Mouse (Mus musculus) myocyte (in vitro differentiated cells): ENCODE measurements around the gene Nr4a1. TPM values are rescaled to one million over a fixed set of nuclear protein-coding genes. Genes with fewer than 3 reads are reported as not detected.

ENCODE experiments used
- H3K27me3 ChIP-seq: one replicate; pipeline ENCODE4 v1.6.1; 2011; ENCODE audit not compliant: control insufficient read depth, insufficient read depth, insufficient read length
- H3K36me3 ChIP-seq: one replicate; pipeline ENCODE4 v1.6.1; 2011; ENCODE audit not compliant: control insufficient read depth, insufficient read depth
- H3K4me2 ChIP-seq: one replicate; pipeline ENCODE4 v1.6.1; 2011; ENCODE audit warnings: low read depth, control low read depth
- H3K4me3 ChIP-seq: one replicate; pipeline ENCODE4 v1.5.1; 2011; ENCODE audit warnings: mild to moderate bottlenecking, control low read depth, moderate library complexity
- H3K79me2 ChIP-seq: one replicate; pipeline ENCODE4 v1.6.1; 2011; ENCODE audit not compliant: control insufficient read depth, insufficient read depth
- H3ac ChIP-seq: one replicate; pipeline ENCODE4 v1.6.1; 2011; ENCODE audit not compliant: control insufficient read depth, insufficient read length
- CEBPB ChIP-seq: IDR thresholded peaks from 2 replicates; pipeline ENCODE4 v1.6.1; 2011; ENCODE audit warnings: mild to moderate bottlenecking, moderate library complexity; ENCODE audit not compliant: poor library complexity, insufficient read depth, severe bottlenecking
- MAX ChIP-seq: IDR thresholded peaks from one replicate; pipeline ENCODE4 v1.6.1; 2011; ENCODE audit warnings: low read depth, mild to moderate bottlenecking, control low read depth
- MYOD1 ChIP-seq, 3 experiments: IDR thresholded peaks; one replicate each; pipeline ENCODE4 v1.6.1; 2011; ENCODE audit warnings: control low read depth in 2 of 3, low read depth in 2 of 3, mild to moderate bottlenecking in 2 of 3, moderate library complexity in 1 of 3; ENCODE audit not compliant: insufficient read length in 2 of 3, control insufficient read depth in 1 of 3
- MYOG ChIP-seq, 3 experiments: IDR thresholded peaks; one replicate each; pipeline ENCODE4 v1.6.1; 2011; ENCODE audit warnings: control low read depth in 2 of 3, low read depth in 2 of 3, mild to moderate bottlenecking in 2 of 3; ENCODE audit not compliant: insufficient read length in 2 of 3, control insufficient read depth in 1 of 3, insufficient read depth in 1 of 3
- POLR2A ChIP-seq: IDR thresholded peaks from one replicate; pipeline ENCODE4 v1.6.1; 2011; ENCODE audit warnings: low read depth, mild to moderate bottlenecking, control low read depth, moderate library complexity; ENCODE audit not compliant: insufficient read length
- POLR2AphosphoS2 ChIP-seq: IDR thresholded peaks from one replicate; pipeline ENCODE4 v1.6.1; 2011; ENCODE audit warnings: low read depth, control low read depth; ENCODE audit not compliant: insufficient read length
- REST ChIP-seq: IDR thresholded peaks from one replicate; pipeline ENCODE4 v1.6.1; 2011; ENCODE audit warnings: mild to moderate bottlenecking, control low read depth, moderate library complexity; ENCODE audit not compliant: insufficient read depth, insufficient read length
- SRF ChIP-seq: IDR thresholded peaks from one replicate; pipeline ENCODE4 v1.6.1; 2011; ENCODE audit warnings: low read depth; ENCODE audit not compliant: control insufficient read depth, insufficient read length
- TCF12 ChIP-seq: IDR thresholded peaks from one replicate; pipeline ENCODE4 v1.6.1; 2011; ENCODE audit warnings: mild to moderate bottlenecking, control low read depth; ENCODE audit not compliant: poor library complexity, insufficient read depth, severe bottlenecking
- TCF3 ChIP-seq: IDR thresholded peaks from one replicate; pipeline ENCODE4 v1.6.1; 2011; ENCODE audit warnings: low read depth, control low read depth; ENCODE audit not compliant: insufficient read length
- USF1 ChIP-seq: IDR thresholded peaks from one replicate; pipeline ENCODE4 v1.6.1; 2011; ENCODE audit warnings: low read depth, mild to moderate bottlenecking, control low read depth, moderate library complexity
- polyA plus RNA-seq: library from polyadenylated mRNA; unstranded; fragments of >200 nt; fragmentation: generic; extraction: Trizol; gene quantifications from one replicate; pipeline ENCODE4 v1.2.1, GENCODE M21; 2012; ENCODE audit warnings: missing spikeins

Nr4a1 gene
- polyA plus RNA-seq, 1 experiment = 15.3 TPM

- Histone ChIP-seq H3K79me2 (no peaks in the 10 kb centered on the region), H3K27me3 (no peaks in the 10 kb centered on the region), H3K4me3 (no peak overlapping the region), H3ac (no peak overlapping the region), H3K4me2 (peak overlapping the region; percentile 47), H3K36me3 (no peaks in the 10 kb centered on the region)
- TF ChIP-seq SRF (no peak), CEBPB (no peak), USF1 (no peak), POLR2A (no peak), MYOG (IDR thresholded peaks at IDR 0.05; ENCODE audit: control insufficient read depth in 1 of 3, insufficient read depth in 1 of 3, insufficient read length in 2 of 3, low read depth in 2 of 3) (no peak)
Measured at GRCm38 (mm10) chr15:101239821-101240220, 14.2 kb upstream of the Nr4a1 start.

GRCm38 (mm10) chr15:101240799-101241204 lies 13.3 kb upstream of the Nr4a1 start:
- peak overlapping the region; percentile 85 for H3K4me2 ChIP-seq
- H3K27me3 ChIP-seq = no peaks in the 10 kb centered on the region
- H3K79me2 ChIP-seq = no peaks in the 10 kb centered on the region
- H3ac ChIP-seq = no peak overlapping the region
- H3K4me3 ChIP-seq = peak overlapping the region; percentile 8
- H3K36me3 ChIP-seq = no peaks in the 10 kb centered on the region
- TF ChIP-seq REST (no peak), MAX (no peak), SRF (no peak), MYOG (IDR thresholded peaks at IDR 0.05; ENCODE audit: control insufficient read depth in 1 of 3, insufficient read depth in 1 of 3, insufficient read length in 2 of 3, low read depth in 2 of 3) (peak; percentile 75 to 95 (median 87)), MYOD1 (IDR thresholded peaks at IDR 0.05; ENCODE audit: control insufficient read depth in 1 of 3, insufficient read length in 2 of 3, low read depth in 2 of 3) (peak; percentile 65 to 91 (median 71)), USF1 (no peak), POLR2A (peak; percentile 59), POLR2AphosphoS2 (peak; percentile 66), TCF12 (no peak), TCF3 (no peak), CEBPB (no peak)

GRCm38 (mm10) chr15:101241236-101241635 lies 12.8 kb upstream of the Nr4a1 start:
- Histone ChIP-seq H3K79me2 (no peaks in the 10 kb centered on the region), H3K36me3 (no peaks in the 10 kb centered on the region), H3ac (no peak overlapping the region), H3K4me3 (peak overlapping the region; percentile 8), H3K27me3 (no peaks in the 10 kb centered on the region), H3K4me2 (peak overlapping the region; percentile 85)
- peak; percentile 20 for TF ChIP-seq POLR2A
- no peak for TF ChIP-seq REST
- no peak for TF ChIP-seq SRF

- H3K79me2 ChIP-seq = no peaks in the 10 kb centered on the region
- H3ac ChIP-seq = no peak overlapping the region
- no peaks in the 10 kb centered on the region for H3K27me3 ChIP-seq
- H3K36me3 ChIP-seq = no peaks in the 10 kb centered on the region
- TF ChIP-seq MYOG (IDR thresholded peaks at IDR 0.05; ENCODE audit: control insufficient read depth in 1 of 3, insufficient read depth in 1 of 3, insufficient read length in 2 of 3, low read depth in 2 of 3) = peak in 1 of 3 experiments; percentile 32
- peak in 1 of 3 experiments; percentile 46 for TF ChIP-seq MYOD1 (IDR thresholded peaks at IDR 0.05; ENCODE audit: control insufficient read depth in 1 of 3, insufficient read length in 2 of 3, low read depth in 2 of 3)
- TF ChIP-seq POLR2A = no peak
- H3K4me3 ChIP-seq = peak overlapping the region; percentile 8
- peak overlapping the region; percentile 85 for H3K4me2 ChIP-seq
Measured at GRCm38 (mm10) chr15:101241853-101242252, 12.2 kb upstream of the Nr4a1 start.

GRCm38 (mm10) chr15:101242645-101243044 lies 11.4 kb upstream of the Nr4a1 start:
- Histone ChIP-seq H3K27me3 (no peaks in the 10 kb centered on the region), H3K4me3 (no peak overlapping the region), H3K79me2 (no peaks in the 10 kb centered on the region), H3K36me3 (no peaks in the 10 kb centered on the region), H3ac (no peak overlapping the region), H3K4me2 (no peak overlapping the region)
- TF ChIP-seq POLR2AphosphoS2 (no peak), MYOD1 (IDR thresholded peaks at IDR 0.05; ENCODE audit: control insufficient read depth in 1 of 3, insufficient read length in 2 of 3, low read depth in 2 of 3) (no peak), CEBPB (no peak), USF1 (no peak), MYOG (IDR thresholded peaks at IDR 0.05; ENCODE audit: control insufficient read depth in 1 of 3, insufficient read depth in 1 of 3, insufficient read length in 2 of 3, low read depth in 2 of 3) (no peak)

GRCm38 (mm10) chr15:101244012-101244411 lies 10.1 kb upstream of the Nr4a1 start:
- Histone ChIP-seq H3K27me3 (no peaks in the 10 kb centered on the region), H3K36me3 (no peaks in the 10 kb centered on the region), H3K4me3 (no peak overlapping the region), H3K79me2 (no peaks in the 10 kb centered on the region), H3ac (no peak overlapping the region), H3K4me2 (no peak overlapping the region)
- no peak for TF ChIP-seq CEBPB
- no peak for TF ChIP-seq SRF
- no peak for TF ChIP-seq USF1
- no peak for TF ChIP-seq POLR2AphosphoS2
- TF ChIP-seq MYOG (IDR thresholded peaks at IDR 0.05; ENCODE audit: control insufficient read depth in 1 of 3, insufficient read depth in 1 of 3, insufficient read length in 2 of 3, low read depth in 2 of 3) = no peak
- TF ChIP-seq MAX = no peak
- TF ChIP-seq TCF12 = no peak
